Mouse (Mus musculus): ENCODE results near the gene Cntln.

The Cntln gene

GRCm38 (mm10) chr4:84884111-84884538 lies at the start of gene Cntln:
Gene Cntln (plus strand): TSS chr4:84884309.
- no peak for DNase-seq (ENCODE audit: low read depth, low spot score)

GRCm38 (mm10) chr4:84836979-84837378 lies 47.1 kb upstream of the Cntln start:
- DNase-seq (ENCODE audit: low read depth, low spot score), result peak; percentile 5

- no peak for DNase-seq (ENCODE audit: low read depth, low spot score)
Measured at GRCm38 (mm10) chr4:84838545-84838944, 45.6 kb upstream of the Cntln start.

- no peak for DNase-seq (ENCODE audit: low read depth, low spot score)
Measured at GRCm38 (mm10) chr4:84839466-84839865, 44.6 kb upstream of the Cntln start.

GRCm38 (mm10) chr4:84857588-84857987 lies 26.5 kb upstream of the Cntln start:
- no peak for DNase-seq (ENCODE audit: low read depth, low spot score)

- DNase-seq (ENCODE audit: low read depth, low spot score), result no peak
Measured at GRCm38 (mm10) chr4:84876347-84876746, 7.8 kb upstream of the Cntln start.

- DNase-seq (ENCODE audit: low read depth, low spot score), result no peak
Measured at GRCm38 (mm10) chr4:84883646-84884045, 463 bp upstream of the Cntln start.

- no peak for DNase-seq (ENCODE audit: low read depth, low spot score)
Measured at GRCm38 (mm10) chr4:84884539-84885270, 596 bp downstream of the Cntln start.

- no peak for DNase-seq (ENCODE audit: low read depth, low spot score)
Measured at GRCm38 (mm10) chr4:84885271-84885540, 1.1 kb downstream of the Cntln start.

GRCm38 (mm10) chr4:84918393-84918792 lies 34.3 kb downstream of the Cntln start:
- no peak for DNase-seq (ENCODE audit: low read depth, low spot score)

GRCm38 (mm10) chr4:84934342-84934929 lies 50.3 kb downstream of the Cntln start:
- no peak for DNase-seq (ENCODE audit: low read depth, low spot score)

- no peak for DNase-seq (ENCODE audit: low read depth, low spot score)
Measured at GRCm38 (mm10) chr4:84942059-84942458, 58.0 kb downstream of the Cntln start.

GRCm38 (mm10) chr4:84942651-84943050 lies 58.5 kb downstream of the Cntln start:
- no peak for DNase-seq (ENCODE audit: low read depth, low spot score)

GRCm38 (mm10) chr4:84944100-84944499 lies 60.0 kb downstream of the Cntln start:
- no peak for DNase-seq (ENCODE audit: low read depth, low spot score)

- no peak for DNase-seq (ENCODE audit: low read depth, low spot score)
Measured at GRCm38 (mm10) chr4:84946450-84946849, 62.3 kb downstream of the Cntln start.

GRCm38 (mm10) chr4:84976875-84977646 lies 93.0 kb downstream of the Cntln start:
- DNase-seq (ENCODE audit: low read depth, low spot score), result no peak

- DNase-seq (ENCODE audit: low read depth, low spot score), result no peak
Measured at GRCm38 (mm10) chr4:84995520-84996348, 111.6 kb downstream of the Cntln start.

- DNase-seq (ENCODE audit: low read depth, low spot score), result peak; percentile 48
Measured at GRCm38 (mm10) chr4:85005581-85005980, 121.5 kb downstream of the Cntln start.

GRCm38 (mm10) chr4:85006789-85007188 lies 122.7 kb downstream of the Cntln start:
- no peak for DNase-seq (ENCODE audit: low read depth, low spot score)

- DNase-seq (ENCODE audit: low read depth, low spot score), result no peak
Measured at GRCm38 (mm10) chr4:85010846-85011245, 126.7 kb downstream of the Cntln start.

GRCm38 (mm10) chr4:85045748-85046147 lies 161.6 kb downstream of the Cntln start:
- DNase-seq (ENCODE audit: low read depth, low spot score), result no peak

Measured in A20 (cell line).